Mouse (Mus musculus) regulatory T cell (primary cell): ENCODE measurements around the gene Chst1.

Experiments used
- in situ Hi-C: fragments of 300-600 bp; cut with MboI, MseI; formaldehyde crosslinking; loops from one replicate; pipeline ENCODE4 v1.15.1; 2025; ENCODE audit warnings: high pct_unique_total_duplicates

Gene Chst1

GRCm38 (mm10) chr2:92608810-92609581 lies 9.5 kb downstream of the Chst1 start:
- in situ Hi-C loops = loop anchor here (5.0 kb wide), 1 partner anchor 103 kb away; no protein-coding TSS in a partner anchor

GRCm38 (mm10) chr2:92609704-92610379 lies 10.3 kb downstream of the Chst1 start:
- in situ Hi-C loops = loop anchor here (5.0 kb wide), 1 partner anchor 102 kb away; no protein-coding TSS in a partner anchor

GRCm38 (mm10) chr2:92613645-92614044 lies 14.1 kb downstream of the Chst1 start:
- in situ Hi-C loops = no loop called here

- in situ Hi-C loops = no loop called here
Measured at GRCm38 (mm10) chr2:92614106-92614505, 14.6 kb downstream of the Chst1 start.

GRCm38 (mm10) chr2:92617077-92617756 lies 17.7 kb downstream of the Chst1 start:
- in situ Hi-C loops = no loop called here

- in situ Hi-C loops = no loop called here
Measured at GRCm38 (mm10) chr2:92618016-92618415, 18.5 kb downstream of the Chst1 start.

- in situ Hi-C loops = no loop called here
Measured at GRCm38 (mm10) chr2:92627633-92628032, 28.1 kb downstream of the Chst1 start.

GRCm38 (mm10) chr2:92630799-92631198 lies 31.3 kb downstream of the Chst1 start:
- in situ Hi-C loops = no loop called here

GRCm38 (mm10) chr2:92632027-92632426 lies 32.5 kb downstream of the Chst1 start:
- in situ Hi-C loops = no loop called here

GRCm38 (mm10) chr2:92640555-92640954 lies 41.0 kb downstream of the Chst1 start:
- in situ Hi-C loops = no loop called here

GRCm38 (mm10) chr2:92645282-92646037 lies 46.0 kb downstream of the Chst1 start:
- in situ Hi-C loops = no loop called here

- in situ Hi-C loops = no loop called here
Measured at GRCm38 (mm10) chr2:92649154-92649801, 49.8 kb downstream of the Chst1 start.

GRCm38 (mm10) chr2:92650428-92650827 lies 50.9 kb downstream of the Chst1 start:
- in situ Hi-C loops = no loop called here

GRCm38 (mm10) chr2:92651294-92651816 lies 51.8 kb downstream of the Chst1 start:
- in situ Hi-C loops = no loop called here

GRCm38 (mm10) chr2:92657189-92657588 lies 57.7 kb downstream of the Chst1 start:
- in situ Hi-C loops = no loop called here

- in situ Hi-C loops = no loop called here
Measured at GRCm38 (mm10) chr2:92658293-92659150, 59.0 kb downstream of the Chst1 start.

- in situ Hi-C loops = no loop called here
Measured at GRCm38 (mm10) chr2:92659491-92660035, 60.1 kb downstream of the Chst1 start.

GRCm38 (mm10) chr2:92662534-92663068 lies 63.1 kb downstream of the Chst1 start:
- in situ Hi-C loops = no loop called here
